Mouse (Mus musculus): ENCODE data around the gene Rabep1. TPM values are rescaled to one million over a fixed set of nuclear protein-coding genes. Genes with fewer than 3 reads are reported as not detected.

The Rabep1 gene
- polyA plus RNA-seq (2016; fragmentation: Nextera tagmentation; extraction: Ambion mirVana) = 58.7 and 62.1 TPM in 2 replicates

DNA sequence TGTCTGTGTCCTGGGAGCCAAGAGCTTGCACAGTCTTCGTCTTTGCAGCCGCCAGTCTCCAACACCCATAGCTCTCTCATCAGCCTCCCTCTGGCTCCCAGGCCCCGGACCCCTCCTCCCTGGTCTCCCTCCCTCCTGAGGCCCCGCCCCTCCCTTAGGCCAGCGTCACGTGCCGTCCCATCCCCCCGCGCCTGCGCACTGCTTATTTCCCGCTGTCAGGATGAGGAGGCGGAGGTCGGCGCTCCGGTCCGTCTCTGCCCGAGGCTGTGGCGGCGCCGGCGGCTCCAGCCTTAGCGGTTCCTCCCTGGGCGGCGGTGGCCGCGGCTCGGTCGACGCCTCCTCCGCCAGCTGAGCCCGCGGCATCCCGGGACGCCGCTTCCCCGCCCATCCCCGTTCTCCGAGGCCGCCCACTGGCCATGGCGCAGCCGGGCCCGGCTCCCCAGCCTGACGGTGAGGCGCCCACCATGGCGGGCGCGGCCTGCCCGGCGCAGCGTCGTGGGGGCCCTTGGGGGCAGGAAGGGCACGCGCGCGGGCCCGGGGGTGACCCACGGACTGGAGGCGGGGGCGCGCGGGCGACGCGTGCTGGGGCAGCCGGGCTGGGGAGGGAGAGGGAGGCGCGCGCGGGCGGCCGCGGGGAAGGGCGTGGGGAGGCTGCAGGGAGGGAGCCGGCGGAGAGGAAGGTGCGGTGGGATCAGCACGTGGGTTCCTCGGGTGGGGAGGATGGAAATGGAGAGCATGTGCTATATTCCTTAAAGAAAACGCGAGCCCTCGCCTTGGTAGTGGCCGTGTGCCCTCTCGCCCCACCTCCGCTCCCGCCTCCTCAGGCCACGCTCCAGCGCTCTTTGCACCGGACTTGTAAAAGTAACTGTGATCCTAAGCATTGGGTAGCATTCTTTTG, at the start of gene Rabep1:
Rabep1 (plus strand) TSS at position 220 of the 898 bp plus-strand sequence.
- WGBS = under 1% methylated on average over 87 of the region's 88 CpGs
- peak within 1 kb of the TSS; percentile 99 for H3K4me3 ChIP-seq
- no peaks in the 10 kb centered on the region for H3K36me3 ChIP-seq
- no peaks in the 10 kb centered on the region for H3K27me3 ChIP-seq (replicated peaks)
- peak; percentile 98 for ATAC-seq (ENCODE audit: low FRiP score, low read depth)
- peak within 1 kb of the TSS; percentile 70 for H3K4me2 ChIP-seq (replicated peaks)
- peak within 1 kb of the TSS; percentile 81; the same call in 1 of the 2 replicates for H3K27ac ChIP-seq
- peaks cover 6% of the 10 kb centered on the region for H3K4me1 ChIP-seq
- H3K9ac ChIP-seq = peak within 1 kb of the TSS; percentile 98
- no peaks in the 10 kb centered on the region for H3K9me3 ChIP-seq

DNA sequence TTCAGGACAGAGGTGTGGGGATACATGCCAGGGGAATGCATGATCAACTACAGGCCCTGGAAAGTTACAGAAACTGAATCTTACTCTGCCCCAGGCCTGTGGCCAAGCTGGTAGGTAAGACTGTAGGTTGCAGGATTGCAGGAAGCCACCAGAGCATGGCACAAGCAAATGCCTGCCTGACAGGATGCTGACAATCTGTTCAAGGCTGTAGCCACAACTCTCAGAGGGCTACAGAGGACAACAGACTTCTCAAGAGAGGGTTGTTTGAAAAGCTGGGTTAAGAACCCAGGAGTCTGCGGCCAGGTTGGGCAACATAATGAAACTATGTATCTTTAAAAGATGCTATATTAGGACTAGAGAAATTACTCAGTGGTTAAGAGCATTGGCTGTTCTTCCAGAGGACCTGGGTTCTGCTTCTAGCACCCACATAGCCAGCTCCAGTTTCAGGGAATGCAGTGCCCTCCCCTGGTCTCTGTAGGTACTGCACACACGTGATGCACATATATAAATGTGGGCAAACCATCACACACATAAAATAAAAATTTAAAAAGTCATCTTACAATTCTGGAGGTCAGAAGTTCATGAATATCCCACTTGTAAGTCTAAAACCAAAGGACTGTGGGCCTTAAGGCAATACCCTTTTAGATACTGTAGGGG, 42.2 kb upstream of the Rabep1 start:
- H3K4me3 ChIP-seq = no peak overlapping the region
- WGBS = 97% methylated on average over 2 of the region's 2 CpGs

DNA sequence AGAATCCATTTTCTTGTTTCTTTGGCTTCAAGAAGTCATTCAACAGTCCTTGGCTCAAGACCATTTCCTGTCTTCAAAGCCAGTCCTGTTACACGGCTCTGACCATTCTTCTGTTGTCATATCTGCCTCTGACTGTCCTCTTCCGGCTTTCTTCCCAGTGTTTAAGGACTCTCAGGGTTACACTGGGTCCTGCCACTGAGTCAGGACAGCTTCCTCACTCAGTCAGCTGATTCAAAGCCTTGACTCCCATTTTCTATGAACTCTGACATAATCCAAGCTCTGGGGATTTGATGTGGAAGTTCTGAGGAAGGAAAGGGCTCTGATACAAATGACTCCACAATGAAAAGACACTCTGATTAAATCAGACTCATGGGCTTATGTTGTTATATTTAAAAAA, 41.7 kb upstream of the Rabep1 start:
- Histone ChIP-seq H3K27ac (no peak overlapping the region), H3K27me3 (replicated peaks) (no peaks in the 10 kb centered on the region), H3K9ac (no peak overlapping the region), H3K36me3 (no peaks in the 10 kb centered on the region), H3K4me2 (replicated peaks) (no peak overlapping the region), H3K4me3 (no peak overlapping the region), H3K4me1 (no peaks in the 10 kb centered on the region), H3K9me3 (no peaks in the 10 kb centered on the region)
- no peak for ATAC-seq (ENCODE audit: low FRiP score, low read depth)
- 74% methylated on average over 2 of the region's 2 CpGs for WGBS

More for the DNA sequence above, 42.2 kb upstream of the Rabep1 start:
- no peak for ATAC-seq (ENCODE audit: low FRiP score, low read depth)
- Histone ChIP-seq H3K36me3 (no peaks in the 10 kb centered on the region), H3K4me1 (no peaks in the 10 kb centered on the region), H3K27ac (no peak overlapping the region), H3K9ac (no peak overlapping the region), H3K9me3 (no peaks in the 10 kb centered on the region), H3K27me3 (replicated peaks) (no peaks in the 10 kb centered on the region), H3K4me2 (replicated peaks) (no peak overlapping the region)

DNA sequence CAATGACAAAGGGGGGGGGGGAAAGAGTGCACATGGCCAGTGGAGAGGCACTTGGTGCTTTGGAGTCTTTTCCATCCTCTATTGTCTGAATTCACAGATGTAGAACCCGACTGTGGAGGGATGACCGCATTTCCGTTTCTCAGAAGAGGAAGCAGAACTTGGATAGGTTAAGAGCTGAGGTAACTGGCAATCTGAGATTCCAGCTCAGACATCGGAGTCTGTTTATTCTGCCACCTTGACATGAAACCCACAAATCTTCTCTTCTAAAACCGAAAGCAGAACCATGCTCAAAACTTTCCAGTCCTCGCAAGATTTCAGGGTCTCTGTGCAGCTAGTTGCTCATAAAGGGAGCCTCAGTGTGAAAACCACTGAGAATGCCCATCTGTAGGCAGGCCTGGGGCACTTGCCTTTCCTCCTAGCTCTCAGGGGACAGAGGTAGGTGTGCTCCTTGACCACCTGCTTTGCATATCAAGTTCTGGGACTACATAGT, 40.8 kb upstream of the Rabep1 start:
- no peak overlapping the region for H3K27ac ChIP-seq
- ATAC-seq (ENCODE audit: low FRiP score, low read depth) = no peak
- no peak overlapping the region for H3K4me3 ChIP-seq
- no peaks in the 10 kb centered on the region for H3K27me3 ChIP-seq (replicated peaks)
- 86% methylated on average over 6 of the region's 6 CpGs for WGBS
- H3K9me3 ChIP-seq = no peaks in the 10 kb centered on the region
- H3K4me1 ChIP-seq = no peaks in the 10 kb centered on the region
- no peak overlapping the region for H3K9ac ChIP-seq
- no peak overlapping the region for H3K4me2 ChIP-seq (replicated peaks)
- H3K36me3 ChIP-seq = no peaks in the 10 kb centered on the region

DNA sequence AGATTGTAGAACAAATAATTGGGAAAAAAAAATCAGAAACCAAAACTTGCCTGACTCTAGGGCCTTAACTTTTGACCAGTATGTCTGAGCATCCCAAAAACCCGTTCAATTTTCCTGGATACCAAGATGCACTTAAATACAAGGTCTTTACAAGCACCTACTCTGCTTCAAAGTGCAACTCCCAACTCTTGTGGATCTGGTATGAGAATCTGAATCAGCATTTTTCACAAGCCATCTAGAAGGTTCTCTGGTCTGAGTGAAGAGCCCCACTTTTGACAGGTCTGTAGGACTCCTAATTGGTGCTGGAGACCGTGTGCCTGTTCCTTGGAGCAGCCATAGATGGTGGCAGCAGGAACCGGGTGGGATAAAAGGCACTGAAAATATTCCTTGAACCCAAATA, 40.2 kb upstream of the Rabep1 start:
- no peak overlapping the region for H3K4me2 ChIP-seq (replicated peaks)
- no peak overlapping the region for H3K4me3 ChIP-seq
- no peak overlapping the region for H3K27ac ChIP-seq
- H3K9ac ChIP-seq = no peak overlapping the region
- H3K4me1 ChIP-seq = no peaks in the 10 kb centered on the region
- no peaks in the 10 kb centered on the region for H3K9me3 ChIP-seq
- H3K36me3 ChIP-seq = no peaks in the 10 kb centered on the region
- no peak for ATAC-seq (ENCODE audit: low FRiP score, low read depth)
- H3K27me3 ChIP-seq (replicated peaks) = no peaks in the 10 kb centered on the region
- WGBS = 94% methylated on average over 3 of the region's 3 CpGs

DNA sequence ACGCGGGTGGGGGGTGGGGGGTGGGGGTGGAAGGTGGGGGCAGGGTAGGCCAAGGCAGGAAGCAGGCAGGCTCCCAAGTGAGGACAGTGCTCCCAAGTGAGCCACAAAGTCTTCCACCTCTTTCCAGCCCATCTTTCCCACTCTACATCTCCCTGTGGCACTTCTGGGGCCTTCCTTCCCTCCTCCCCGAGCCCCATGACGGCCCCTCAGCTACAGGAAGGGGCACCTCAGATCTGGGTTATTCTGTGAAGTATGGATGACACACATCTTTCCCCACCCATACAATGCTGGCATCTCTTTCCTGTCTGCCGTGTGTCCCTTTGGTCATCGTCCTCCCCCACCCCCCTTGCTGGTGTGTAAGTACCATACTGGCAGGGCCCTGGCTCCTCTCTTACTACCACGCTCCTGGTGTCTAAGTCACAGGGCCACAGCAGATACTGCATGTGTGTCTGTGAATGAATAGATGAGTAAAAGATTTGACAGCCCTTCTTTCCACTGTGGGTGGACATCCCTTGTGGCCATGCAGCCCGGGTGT, 38.9 kb upstream of the Rabep1 start:
- H3K27me3 ChIP-seq (replicated peaks) = no peaks in the 10 kb centered on the region
- ATAC-seq (ENCODE audit: low FRiP score, low read depth) = no peak
- no peaks in the 10 kb centered on the region for H3K9me3 ChIP-seq
- 74% methylated on average over 8 of the region's 8 CpGs for WGBS
- H3K4me3 ChIP-seq = no peak overlapping the region
- no peak overlapping the region for H3K9ac ChIP-seq
- no peaks in the 10 kb centered on the region for H3K36me3 ChIP-seq
- H3K4me1 ChIP-seq = no peaks in the 10 kb centered on the region
- no peak overlapping the region for H3K4me2 ChIP-seq (replicated peaks)
- H3K27ac ChIP-seq = no peak overlapping the region

DNA sequence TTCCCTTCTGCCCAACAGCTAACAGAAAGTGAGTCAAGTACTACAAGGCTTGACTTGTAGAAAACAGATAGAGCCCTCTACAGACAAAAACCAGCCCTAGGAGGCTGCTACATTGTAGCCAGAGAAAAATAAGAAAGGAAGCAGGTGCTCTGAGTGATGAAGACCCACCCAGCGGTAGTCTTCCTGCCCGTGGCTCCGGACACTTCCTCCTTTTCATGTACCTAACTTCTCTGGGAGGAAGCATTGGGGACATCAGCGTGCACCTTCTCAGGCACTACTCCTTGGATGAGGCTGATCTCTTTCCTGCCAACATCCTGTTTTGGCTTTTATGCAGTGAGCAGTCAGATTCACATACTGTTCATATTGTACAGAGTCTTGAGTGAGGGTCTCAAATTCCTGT, 37.9 kb upstream of the Rabep1 start:
- no peak for ATAC-seq (ENCODE audit: low FRiP score, low read depth)

DNA sequence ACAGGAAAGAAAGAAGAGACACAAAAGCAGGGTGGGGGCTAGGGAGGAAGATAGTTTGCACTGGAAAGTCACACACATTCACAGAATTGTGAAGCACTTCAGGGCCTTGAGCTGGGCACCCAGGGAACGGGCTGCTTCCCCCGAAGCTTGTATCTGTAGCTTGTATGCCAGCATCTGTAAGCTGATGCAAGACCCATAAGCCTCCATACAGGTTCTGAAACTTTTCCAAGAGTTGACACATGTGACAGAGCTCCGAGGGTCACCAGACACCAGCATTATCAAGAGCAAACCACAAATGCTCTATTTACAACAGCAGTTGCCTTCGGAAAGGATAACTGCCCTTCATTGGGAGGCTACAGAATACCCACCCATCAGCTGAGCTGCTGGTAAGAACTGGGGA, 36.9 kb upstream of the Rabep1 start:
- Histone ChIP-seq H3K4me2 (replicated peaks) (no peak overlapping the region), H3K4me3 (no peak overlapping the region), H3K4me1 (no peaks in the 10 kb centered on the region), H3K27me3 (replicated peaks) (no peaks in the 10 kb centered on the region), H3K9ac (no peak overlapping the region), H3K36me3 (no peaks in the 10 kb centered on the region), H3K9me3 (no peaks in the 10 kb centered on the region), H3K27ac (no peak overlapping the region)
- 92% methylated on average over 4 of the region's 4 CpGs for WGBS
- ATAC-seq (ENCODE audit: low FRiP score, low read depth) = no peak

More for the DNA sequence above, 37.9 kb upstream of the Rabep1 start:
- H3K4me1 ChIP-seq = no peaks in the 10 kb centered on the region
- H3K4me3 ChIP-seq = no peak overlapping the region
- 86% methylated on average over 4 of the region's 4 CpGs for WGBS
- H3K4me2 ChIP-seq (replicated peaks) = no peak overlapping the region
- no peaks in the 10 kb centered on the region for H3K9me3 ChIP-seq
- no peak overlapping the region for H3K27ac ChIP-seq
- no peaks in the 10 kb centered on the region for H3K36me3 ChIP-seq
- no peak overlapping the region for H3K9ac ChIP-seq
- H3K27me3 ChIP-seq (replicated peaks) = no peaks in the 10 kb centered on the region

DNA sequence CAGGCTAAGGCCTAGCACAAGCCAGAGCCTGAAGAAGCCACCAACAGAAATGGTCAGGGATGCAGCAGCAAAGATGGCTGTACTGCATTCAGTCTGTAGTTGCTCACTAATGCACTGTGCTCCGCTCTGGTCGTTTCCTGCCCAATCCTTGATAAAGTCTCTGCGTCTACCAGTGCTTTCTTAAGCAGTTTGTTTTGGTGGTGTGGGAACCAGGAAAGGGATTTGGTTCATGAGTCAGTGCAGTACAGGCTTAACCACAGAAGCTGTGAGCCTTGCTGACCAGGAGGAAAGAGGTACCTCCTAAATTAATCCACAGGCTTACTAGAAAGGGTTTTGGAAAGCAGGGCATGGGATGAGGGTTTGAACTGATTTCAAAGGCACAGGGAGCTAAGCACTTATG, 36.5 kb upstream of the Rabep1 start:
- no peaks in the 10 kb centered on the region for H3K4me1 ChIP-seq
- ATAC-seq (ENCODE audit: low FRiP score, low read depth) = no peak
- no peak overlapping the region for H3K27ac ChIP-seq
- no peaks in the 10 kb centered on the region for H3K36me3 ChIP-seq
- H3K4me2 ChIP-seq (replicated peaks) = no peak overlapping the region
- 78% methylated on average over 3 of the region's 3 CpGs for WGBS
- H3K9ac ChIP-seq = no peak overlapping the region
- H3K9me3 ChIP-seq = no peaks in the 10 kb centered on the region
- no peaks in the 10 kb centered on the region for H3K27me3 ChIP-seq (replicated peaks)
- no peak overlapping the region for H3K4me3 ChIP-seq

DNA sequence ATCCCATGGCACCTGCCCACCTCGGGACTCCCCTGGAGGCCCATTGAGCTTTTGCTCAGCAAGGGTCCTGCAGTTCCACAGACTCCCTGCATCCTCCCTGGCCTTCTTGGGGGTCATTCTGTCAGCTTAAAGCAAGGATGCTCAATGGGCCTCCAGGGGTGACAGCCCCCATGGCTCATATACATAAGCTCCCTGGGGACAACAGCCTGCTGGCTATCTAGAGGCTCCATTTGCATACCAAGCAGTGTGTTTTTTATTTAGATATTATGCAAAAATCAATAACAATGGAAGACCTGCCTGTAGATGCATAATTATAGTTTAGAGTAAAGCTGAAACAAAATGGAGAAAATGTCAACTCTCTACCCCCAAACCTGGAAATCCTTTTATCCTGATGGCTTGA, 35.6 kb upstream of the Rabep1 start:
- 11% methylated on average over 1 of the region's 1 CpGs for WGBS
- no peaks in the 10 kb centered on the region for H3K9me3 ChIP-seq
- no peaks in the 10 kb centered on the region for H3K4me1 ChIP-seq
- no peaks in the 10 kb centered on the region for H3K36me3 ChIP-seq
- no peak for ATAC-seq (ENCODE audit: low FRiP score, low read depth)
- H3K4me2 ChIP-seq (replicated peaks) = no peak overlapping the region
- H3K27me3 ChIP-seq (replicated peaks) = no peaks in the 10 kb centered on the region
- no peak overlapping the region for H3K27ac ChIP-seq
- no peak overlapping the region for H3K4me3 ChIP-seq
- no peak overlapping the region for H3K9ac ChIP-seq

DNA sequence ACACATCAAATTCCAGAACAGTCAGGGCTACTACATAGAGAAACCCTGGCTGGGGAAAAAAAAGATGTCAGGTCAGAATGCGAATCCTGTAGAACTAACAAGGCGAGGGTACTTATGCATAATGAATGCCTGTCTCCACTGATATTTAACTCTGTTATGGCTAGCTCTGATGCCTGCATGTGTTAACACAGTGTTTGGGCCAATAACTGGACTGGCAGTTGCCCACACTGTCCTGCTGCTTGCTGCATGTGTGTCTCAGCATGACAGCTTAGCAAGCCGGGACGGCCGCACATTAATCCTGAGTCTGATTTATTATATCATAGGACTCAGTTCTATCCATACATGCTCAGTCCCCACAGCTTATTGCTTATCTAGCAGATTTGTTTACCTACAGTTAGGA, 33.5 kb upstream of the Rabep1 start:
- ATAC-seq (ENCODE audit: low FRiP score, low read depth) = no peak
- Histone ChIP-seq H3K36me3 (no peaks in the 10 kb centered on the region), H3K9me3 (no peaks in the 10 kb centered on the region), H3K4me2 (replicated peaks) (no peak overlapping the region), H3K4me3 (no peak overlapping the region), H3K27ac (no peak overlapping the region), H3K9ac (no peak overlapping the region), H3K4me1 (no peaks in the 10 kb centered on the region), H3K27me3 (replicated peaks) (no peaks in the 10 kb centered on the region)
- 78% methylated on average over 5 of the region's 5 CpGs for WGBS

DNA sequence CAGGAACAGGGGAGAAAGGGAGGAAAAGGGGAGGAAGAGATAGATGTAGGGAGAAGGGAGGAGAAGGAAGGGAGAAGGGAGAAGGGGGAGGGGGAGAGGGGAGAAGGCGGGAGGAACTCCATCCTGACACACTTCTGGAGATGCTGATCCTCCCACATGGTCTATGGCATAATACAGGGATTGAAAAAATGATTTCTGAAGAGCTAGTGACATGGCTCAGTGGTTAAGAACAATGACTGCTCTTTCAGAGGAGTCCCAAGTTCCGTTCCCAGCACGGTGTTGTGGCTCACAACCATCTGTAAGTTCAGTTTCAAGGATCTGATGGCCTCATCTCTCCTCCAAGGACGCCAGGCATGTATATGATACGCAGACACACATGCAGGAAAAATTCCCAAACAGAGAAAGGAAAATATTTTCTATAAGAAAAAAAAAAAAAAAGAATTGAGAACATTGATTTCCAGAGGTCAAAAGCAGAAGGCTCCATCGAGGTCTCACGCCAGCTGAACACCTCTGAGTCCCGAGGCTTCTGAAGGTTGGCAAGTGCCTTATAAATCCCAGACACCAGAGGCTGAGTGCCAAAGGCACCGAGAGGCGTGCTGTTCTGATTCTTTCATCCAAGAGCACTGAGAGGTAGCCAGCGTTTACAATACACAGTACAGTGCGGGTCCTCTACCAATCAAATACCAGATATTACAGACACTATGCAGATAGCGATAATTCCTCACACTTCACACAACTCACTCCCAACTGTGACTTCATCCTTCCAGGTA, 32.9 kb upstream of the Rabep1 start:
- no peak overlapping the region for H3K9ac ChIP-seq
- WGBS = 80% methylated on average over 13 of the region's 13 CpGs
- H3K27ac ChIP-seq = no peak overlapping the region
- H3K36me3 ChIP-seq = no peaks in the 10 kb centered on the region
- H3K4me2 ChIP-seq (replicated peaks) = no peak overlapping the region
- no peak overlapping the region for H3K4me3 ChIP-seq
- no peaks in the 10 kb centered on the region for H3K27me3 ChIP-seq (replicated peaks)
- H3K9me3 ChIP-seq = no peaks in the 10 kb centered on the region
- no peak for ATAC-seq (ENCODE audit: low FRiP score, low read depth)
- H3K4me1 ChIP-seq = no peaks in the 10 kb centered on the region
